Comparison of ENCODE assay signal across 1 mouse cellular context in genomic region chr1:91436380-91437082, GRCm38 (mm10).
TF ChIP-seq lines count a peak whose summit lies in the region.

No protein-coding gene starts in this region.

TF ChIP-seq in CH12.LX, 34 proteins besides CTCF, POLR2A, EP300 and RAD21 (continued from another document):
- TF ChIP-seq TCF12 (IDR thresholded peaks at IDR 0.05; ENCODE audit: low read depth, low read length) = peak; percentile 78; the same call in 1 of the 2 replicates
- TF ChIP-seq IRF4 (IDR thresholded peaks at IDR 0.05; ENCODE audit: low read depth, low read length) = peak; percentile 78
- 0 out of 2 replicates have a peak, but pooled peaks have one; percentile 31 for TF ChIP-seq CHD2 (IDR thresholded peaks at IDR 0.05; ENCODE audit: low read length)
- no peak for TF ChIP-seq USF1 (IDR thresholded peaks at IDR 0.05; ENCODE audit: low read depth, low read length)
- no peak for TF ChIP-seq TBP (conservative IDR thresholded peaks at IDR 0.05; ENCODE audit: low read depth, low read length)
- TF ChIP-seq NRF1 (IDR thresholded peaks at IDR 0.05; ENCODE audit: low read depth, low read length) = no peak
- TF ChIP-seq ELF1 (IDR thresholded peaks at IDR 0.05; ENCODE audit: low read depth, low read length) = peak; percentile 26; the same call in 1 of the 2 replicates
- no peak for TF ChIP-seq POLR2AphosphoS2 (IDR thresholded peaks at IDR 0.05; ENCODE audit: low read depth, low read length)
- no peak for TF ChIP-seq KAT2A (IDR thresholded peaks at IDR 0.05; ENCODE audit: insufficient replicate concordance, low read length)
- no peak for TF ChIP-seq ZKSCAN1 (IDR thresholded peaks at IDR 0.05; ENCODE audit: borderline replicate concordance, low read depth, low read length)
- no peak for TF ChIP-seq RCOR1 (conservative IDR thresholded peaks at IDR 0.05; ENCODE audit: low read depth, low read length)
- TF ChIP-seq ETS1 (conservative IDR thresholded peaks at IDR 0.05; ENCODE audit: low read depth, low read length) = peak; percentile 62; the same call in 1 of the 2 replicates
- TF ChIP-seq MYC (IDR thresholded peaks at IDR 0.05; ENCODE audit: low read depth, low read length) = peak; percentile 22; the same call in 1 of the 2 replicates
- TF ChIP-seq CHD1 (IDR thresholded peaks at IDR 0.05; ENCODE audit: low read depth, low read length) = peak; percentile 95
- TF ChIP-seq HCFC1 (IDR thresholded peaks at IDR 0.05; ENCODE audit: low read depth, low read length) = no peak; the same call in 1 of the 2 replicates
- no peak for TF ChIP-seq MAFK (IDR thresholded peaks at IDR 0.05; ENCODE audit: insufficient replicate concordance, low read length)
- no peak for TF ChIP-seq MAX (IDR thresholded peaks at IDR 0.05; ENCODE audit: low read length)
- no peak for TF ChIP-seq GABPA (IDR thresholded peaks at IDR 0.05; ENCODE audit: insufficient replicate concordance, low read depth, low read length)
